23 mouse cellular contexts compared by ENCODE assay signal in genomic region chr7:30282740-30283139, GRCm38 (mm10). TPM values are rescaled to one million over a fixed set of nuclear protein-coding genes. Genes with fewer than 3 reads are reported as not detected.
DNase-seq lines count a peak whose midpoint lies in the region; ATAC-seq and TF ChIP-seq lines count a peak whose summit lies in the region.
"Had no signal": no experiment of that assay in that cellular context is flagged by ENCODE, and none has a peak within 500 bp of the region (broad histone marks: within the 10 kb centered on the region; RNA-seq: fewer than 3 reads in every experiment).

No protein-coding gene starts in this region.

- peaks cover 8% of the 10 kb centered on the region for H3K4me1 ChIP-seq in heart, embryonic 10.5 days
- H3K4me1 ChIP-seq in midbrain, embryonic 15.5 days: peaks cover 13% of the 10 kb centered on the region
- H3K4me1 ChIP-seq in hindbrain, embryonic 12.5 days: peaks cover 8% of the 10 kb centered on the region

- no peak overlapping the region for H3K4me3 ChIP-seq in heart, embryonic 10.5 days
- no peak overlapping the region for H3K4me3 ChIP-seq in left cerebral cortex, adult 2 months
- no peak overlapping the region for H3K4me3 ChIP-seq in midbrain, embryonic 15.5 days
- H3K4me3 ChIP-seq in hindbrain, embryonic 12.5 days: no peak overlapping the region
- H3K4me3 ChIP-seq: midbrain, embryonic 12.5 days had no signal

- H3K9ac ChIP-seq in midbrain, embryonic 15.5 days: no peak overlapping the region
- H3K9ac ChIP-seq in hindbrain, embryonic 12.5 days: no peak overlapping the region
- H3K9ac ChIP-seq: midbrain, embryonic 12.5 days had no signal

- peaks cover 5% of the 10 kb centered on the region; the same call in 1 of the 2 replicates for H3K27me3 ChIP-seq in heart, embryonic 10.5 days (ENCODE audit: insufficient read depth, poor library complexity, severe bottlenecking)
- no peaks in the 10 kb centered on the region for H3K27me3 ChIP-seq in midbrain, embryonic 15.5 days (replicated peaks)
- no peaks in the 10 kb centered on the region for H3K27me3 ChIP-seq in hindbrain, embryonic 12.5 days
- H3K27me3 ChIP-seq: Patski had no signal

- no peak for TF ChIP-seq CTCF in left cerebral cortex, adult 2 months (IDR thresholded peaks at IDR 0.05)

- H3K4me2 ChIP-seq in midbrain, embryonic 15.5 days: no peak overlapping the region
- no peak overlapping the region for H3K4me2 ChIP-seq in hindbrain, embryonic 12.5 days (replicated peaks)
- H3K4me2 ChIP-seq: midbrain, embryonic 12.5 days had no signal

- peak; percentile 17 for DNase-seq in cerebellum, adult 11-12 months
- DNase-seq in cerebellum, postnatal 10 days: no peak
- peak; percentile 94 for DNase-seq in heart, adult 11 months
- no peak for DNase-seq in heart, embryonic 10.5 days (ENCODE audit: low spot score)
- no peak for DNase-seq in left cerebral cortex, adult 2 months (ENCODE audit: extremely low spot score in 1 of 2, low spot score in 2 of 2)
- no peak for DNase-seq in left cerebral cortex, adult 8-10 months (ENCODE audit: low spot score in 2 of 2)
- DNase-seq: adrenal gland, adult 8-10 months; cerebellum, adult 11 months; embryo, embryonic 11 days; left cerebral cortex, postnatal 4 days; liver; spleen, adult 18-20 months; thymus, postnatal 36 days had no signal

- H3K27ac ChIP-seq in heart, embryonic 10.5 days: no peak overlapping the region
- 0 out of 2 replicates have a peak overlapping the region, but pooled peaks have one; percentile 8 for H3K27ac ChIP-seq in left cerebral cortex, adult 2 months
- H3K27ac ChIP-seq in midbrain, embryonic 15.5 days: no peak overlapping the region
- no peak overlapping the region for H3K27ac ChIP-seq in hindbrain, embryonic 12.5 days
- H3K27ac ChIP-seq: midbrain, embryonic 12.5 days had no signal

- ATAC-seq in midbrain, embryonic 15.5 days (replicated peaks): no peak
- ATAC-seq in hindbrain, embryonic 12.5 days (ENCODE audit: low FRiP score): no peak
- ATAC-seq: forebrain, embryonic 16.5 days; hindbrain, embryonic 16.5 days; intestine, embryonic 16.5 days; lung, postnatal 0 days; Patski had no signal

- WGBS in heart, embryonic 10.5 days: 70% methylated on average over 7 of the region's 7 CpGs
- WGBS in midbrain, embryonic 15.5 days: 78% methylated on average over 7 of the region's 7 CpGs
- WGBS in hindbrain, embryonic 12.5 days: 81% methylated on average over 7 of the region's 7 CpGs

- intact Hi-C loops in left cerebral cortex, adult 2 months (cut with DNase I): loop anchor here (5.0 kb wide), 1 partner anchor 50 kb away; the partner anchor contains the start of genes Polr2i and Tbcb

- H3K9me3 ChIP-seq in heart, embryonic 10.5 days: no peaks in the 10 kb centered on the region
- no peaks in the 10 kb centered on the region for H3K9me3 ChIP-seq in midbrain, embryonic 15.5 days
- no peaks in the 10 kb centered on the region for H3K9me3 ChIP-seq in hindbrain, embryonic 12.5 days (replicated peaks)
- H3K9me3 ChIP-seq: midbrain, embryonic 12.5 days had no signal

- H3K36me3 ChIP-seq in heart, embryonic 10.5 days: no peaks in the 10 kb centered on the region
- no peaks in the 10 kb centered on the region for H3K36me3 ChIP-seq in midbrain, embryonic 15.5 days (replicated peaks)
- no peaks in the 10 kb centered on the region for H3K36me3 ChIP-seq in hindbrain, embryonic 12.5 days
- H3K36me3 ChIP-seq: midbrain, embryonic 12.5 days had no signal

RNA-seq across cellular contexts. Expression of gene Wdr62, which starts 2.5 kb away (rescaled TPM):
- polyA plus RNA-seq in heart, embryonic 10.5 days (2016; fragmentation: Nextera tagmentation; extraction: Ambion mirVana): 11.4 and 13.9 TPM in 2 replicates
- total RNA-seq in left cerebral cortex, adult 2 months (2021): 1 to 10 TPM; 1.0 to 1.6 TPM
- 1 to 10 TPM; 1.4 to 2.9 (median 1.8) TPM for total RNA-seq in left cerebral cortex, adult 8-10 months (2022)
- 3.6 and 3.8 TPM in 2 replicates for polyA plus RNA-seq in midbrain, embryonic 15.5 days (2015; fragmentation: Nextera tagmentation; extraction: Ambion mirVana)
- polyA plus RNA-seq in hindbrain, embryonic 12.5 days (2016; fragmentation: Nextera tagmentation; extraction: Ambion mirVana): 7.2 and 7.4 TPM in 2 replicates

RNA-seq across cellular contexts. Expression of gene Thap8, which starts 2.8 kb away (rescaled TPM):
- 0.29 and 0.43 TPM in 2 replicates for polyA plus RNA-seq in heart, embryonic 10.5 days (2016; fragmentation: Nextera tagmentation; extraction: Ambion mirVana)
- not detected for total RNA-seq in left cerebral cortex, adult 2 months (2021)
- total RNA-seq in left cerebral cortex, adult 8-10 months (2022): under 1 TPM; 0.36 to 0.50 (median 0.38) TPM
- 1.3 and 1.5 TPM in 2 replicates for polyA plus RNA-seq in midbrain, embryonic 15.5 days (2015; fragmentation: Nextera tagmentation; extraction: Ambion mirVana)
- polyA plus RNA-seq in hindbrain, embryonic 12.5 days (2016; fragmentation: Nextera tagmentation; extraction: Ambion mirVana): 0.48 and 0.77 TPM in 2 replicates
- polyA plus RNA-seq: large intestine, adult 2 months had no signal

RNA-seq across cellular contexts. Expression of gene Clip3, which starts 8.8 kb away (rescaled TPM):
- 10.4 and 18.4 TPM in 2 replicates for polyA plus RNA-seq in heart, embryonic 10.5 days (2016; fragmentation: Nextera tagmentation; extraction: Ambion mirVana)
- 100 to 1,000 TPM; 488 to 492 TPM for total RNA-seq in left cerebral cortex, adult 2 months (2021)
- total RNA-seq in left cerebral cortex, adult 8-10 months (2022): 100 to 1,000 TPM; 377 to 471 (median 424) TPM
- polyA plus RNA-seq in midbrain, embryonic 15.5 days (2015; fragmentation: Nextera tagmentation; extraction: Ambion mirVana): 106 and 110 TPM in 2 replicates
- polyA plus RNA-seq in hindbrain, embryonic 12.5 days (2016; fragmentation: Nextera tagmentation; extraction: Ambion mirVana): 74.8 and 88.1 TPM in 2 replicates
- total RNA-seq: megakaryocyte progenitor cell, adult 5-6 weeks had no signal

RNA-seq across cellular contexts. Expression of gene Alkbh6, which starts 25.8 kb away (rescaled TPM):
- polyA plus RNA-seq in heart, embryonic 10.5 days (2016; fragmentation: Nextera tagmentation; extraction: Ambion mirVana): 68.2 and 71.8 TPM in 2 replicates
- 10 to 100 TPM; 65.7 to 71.4 TPM for total RNA-seq in left cerebral cortex, adult 2 months (2021)
- total RNA-seq in left cerebral cortex, adult 8-10 months (2022): 10 to 100 TPM; 60.6 to 74.5 (median 62.8) TPM
- 134 and 135 TPM in 2 replicates for polyA plus RNA-seq in midbrain, embryonic 15.5 days (2015; fragmentation: Nextera tagmentation; extraction: Ambion mirVana)
- polyA plus RNA-seq in hindbrain, embryonic 12.5 days (2016; fragmentation: Nextera tagmentation; extraction: Ambion mirVana): 87.1 and 93.5 TPM in 2 replicates

RNA-seq across cellular contexts. Expression of gene Syne4, which starts 31.9 kb away (rescaled TPM):
- 26.8 and 43.1 TPM in 2 replicates for polyA plus RNA-seq in heart, embryonic 10.5 days (2016; fragmentation: Nextera tagmentation; extraction: Ambion mirVana)
- 10 to 100 TPM in 1 of 2 experiments, 1 to 10 TPM in 1; 8.8 to 19.2 TPM for total RNA-seq in left cerebral cortex, adult 2 months (2021)
- total RNA-seq in left cerebral cortex, adult 8-10 months (2022): 10 to 100 TPM in 1 of 4 experiments, 1 to 10 TPM in 3; 7.4 to 10.5 (median 8.8) TPM
- 16.6 and 17.5 TPM in 2 replicates for polyA plus RNA-seq in midbrain, embryonic 15.5 days (2015; fragmentation: Nextera tagmentation; extraction: Ambion mirVana)
- 36.9 and 39.2 TPM in 2 replicates for polyA plus RNA-seq in hindbrain, embryonic 12.5 days (2016; fragmentation: Nextera tagmentation; extraction: Ambion mirVana)

Comparison
In these comparisons a context has a peak if more than half of its experiments do, and no peak if none do; other contexts are left out.
1. DNase-seq: peak in cerebellum, adult 11-12 months (single experiment) and heart, adult 11 months (single experiment); none in cerebellum, postnatal 10 days (0 of 2), heart, embryonic 10.5 days (single experiment), left cerebral cortex, adult 2 months (0 of 2) and left cerebral cortex, adult 8-10 months (0 of 2).